Mouse (Mus musculus) cerebellum, postnatal 36 days (tissue): Measurements from ENCODE around the gene Ap2a1.
"Not testable (repeated sequence)": the region's sequence is repeated elsewhere in the genome, so short reads cannot be mapped to it uniquely, and the experiment has no call there.

Experiments
- DNase-seq, 2 experiments: peaks; one replicate each; pipeline ENCODE4 v3.0.0; 2021 to 2022; ENCODE audit warnings: mixed read lengths in 2 of 2

Ap2a1 gene

GRCm38 (mm10) chr7:44893197-44893596 lies 36.1 kb downstream of the Ap2a1 start:
- no peak for DNase-seq

DNA sequence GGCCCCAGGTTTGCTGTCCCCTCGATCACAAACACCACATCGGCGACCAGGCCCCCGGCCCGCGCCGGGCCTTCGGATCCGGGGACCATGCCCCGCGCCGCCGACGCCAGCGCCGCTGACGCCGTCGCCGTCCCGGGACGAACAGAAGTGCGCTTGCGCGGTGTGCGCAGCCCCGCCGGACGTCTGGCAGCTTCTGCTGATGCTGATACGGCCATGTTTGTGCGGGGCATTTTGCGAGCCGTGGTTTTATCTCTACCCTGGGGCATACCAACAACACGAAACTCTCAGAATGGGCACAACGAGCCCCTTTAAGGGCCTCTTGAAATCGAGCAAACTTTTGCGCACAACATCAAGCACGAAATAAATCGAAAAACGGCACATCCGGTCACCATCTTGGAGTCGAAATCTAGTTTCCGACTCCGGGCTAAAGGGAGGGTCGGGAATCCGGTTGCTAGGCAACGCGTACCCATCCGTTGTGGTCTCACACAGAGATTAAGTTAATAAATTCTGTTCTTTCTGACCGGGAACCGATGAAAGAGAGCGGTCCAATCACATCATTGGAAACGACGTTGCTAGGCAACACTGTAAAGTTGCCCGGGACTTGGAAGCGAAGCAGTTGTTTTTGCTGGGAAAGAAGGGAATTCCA lies 36.9 kb downstream of the Ap2a1 start, which contains the start of gene Med25:
Gene Med25, minus strand, starts transcription at position 437 of the 646 bp plus-strand sequence.
- peak; percentile 89 to 90 for DNase-seq

- no peak for DNase-seq
Measured at GRCm38 (mm10) chr7:44891611-44892010, 37.7 kb downstream of the Ap2a1 start.

DNA sequence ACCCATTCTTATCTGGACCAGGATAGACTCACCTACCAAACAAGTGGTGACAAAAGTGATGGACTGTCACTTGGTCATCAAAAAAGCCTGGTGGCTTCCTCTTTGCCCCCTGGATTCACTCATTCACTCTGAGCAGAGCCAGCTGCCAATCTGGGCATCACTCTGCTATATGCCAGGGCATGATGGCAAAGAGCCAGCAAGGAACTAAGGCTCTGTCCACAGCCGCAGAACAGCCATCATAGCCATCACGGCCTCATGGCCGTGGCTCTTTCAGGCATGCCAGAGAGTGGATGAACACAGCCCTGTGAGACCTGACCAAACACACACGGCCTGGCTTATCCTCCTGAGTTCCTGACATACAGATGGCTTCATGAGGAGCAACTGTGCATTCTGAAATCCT lies 38.6 kb downstream of the Ap2a1 start:
- DNase-seq = peak in 1 of 2 experiments; percentile 35

GRCm38 (mm10) chr7:44890180-44890579 lies 39.1 kb downstream of the Ap2a1 start:
- DNase-seq = no peak

DNA sequence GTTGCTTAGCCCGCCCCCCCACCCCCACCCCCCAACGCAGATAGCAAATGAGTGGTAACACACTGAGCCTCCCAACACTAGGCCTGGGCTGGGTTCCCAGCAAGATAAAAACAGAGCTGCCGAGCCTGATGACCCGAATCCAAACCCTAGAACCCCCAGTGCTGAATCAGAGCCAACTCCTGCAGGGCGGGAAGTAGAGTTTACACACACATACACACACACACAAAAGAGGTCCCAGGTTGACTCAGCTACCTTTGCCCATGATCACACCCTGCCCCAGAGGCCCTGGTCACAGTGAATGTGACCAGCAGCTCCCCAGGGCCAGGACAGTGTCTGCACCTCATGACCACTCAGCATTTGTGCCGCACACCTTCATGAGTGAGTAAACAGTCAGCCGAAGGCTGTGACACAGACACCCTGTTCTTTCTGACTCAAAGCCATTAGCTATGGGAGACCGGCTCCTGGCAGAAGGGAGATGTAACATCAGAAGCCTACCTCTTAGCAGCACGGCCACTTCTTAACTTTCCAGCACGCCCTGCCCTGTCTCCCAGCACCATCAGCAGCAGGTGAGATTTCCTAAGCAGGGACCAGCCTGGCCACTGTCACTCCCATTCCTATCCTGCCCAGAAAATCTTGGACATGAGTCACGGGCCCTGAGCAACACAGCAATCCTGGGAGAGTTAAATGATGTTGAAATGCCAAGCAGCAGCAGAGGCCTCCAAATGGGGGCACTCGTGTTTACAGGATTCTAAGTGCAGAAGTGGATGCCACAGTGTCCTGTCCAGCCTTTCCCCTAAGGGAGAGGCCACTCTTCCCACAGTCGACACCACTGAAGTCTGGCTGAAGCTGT lies 40.8 kb downstream of the Ap2a1 start:
- DNase-seq = no peak

- DNase-seq = no peak
Measured at GRCm38 (mm10) chr7:44886964-44887363, 42.3 kb downstream of the Ap2a1 start.

DNA sequence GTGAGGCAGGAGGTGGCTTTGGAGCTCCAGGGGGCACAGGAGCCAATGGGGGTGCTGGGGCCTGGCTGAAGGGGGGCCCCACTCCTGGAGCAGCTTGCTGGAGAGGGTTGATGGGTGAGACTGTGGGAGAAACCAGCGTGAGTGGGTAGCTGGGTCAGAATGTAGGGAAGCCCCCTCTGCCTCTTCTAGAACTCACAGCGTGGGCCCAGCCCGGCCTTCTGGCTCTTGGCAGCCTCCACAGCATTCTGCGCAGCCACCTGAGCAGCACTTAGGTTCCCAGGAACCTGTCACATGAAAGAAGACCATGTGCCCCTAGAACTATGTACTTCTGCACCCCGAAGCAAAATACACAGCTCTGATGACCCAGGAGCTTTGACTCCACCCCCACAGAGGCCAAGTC lies 44.7 kb downstream of the Ap2a1 start:
- DNase-seq = no peak

DNA sequence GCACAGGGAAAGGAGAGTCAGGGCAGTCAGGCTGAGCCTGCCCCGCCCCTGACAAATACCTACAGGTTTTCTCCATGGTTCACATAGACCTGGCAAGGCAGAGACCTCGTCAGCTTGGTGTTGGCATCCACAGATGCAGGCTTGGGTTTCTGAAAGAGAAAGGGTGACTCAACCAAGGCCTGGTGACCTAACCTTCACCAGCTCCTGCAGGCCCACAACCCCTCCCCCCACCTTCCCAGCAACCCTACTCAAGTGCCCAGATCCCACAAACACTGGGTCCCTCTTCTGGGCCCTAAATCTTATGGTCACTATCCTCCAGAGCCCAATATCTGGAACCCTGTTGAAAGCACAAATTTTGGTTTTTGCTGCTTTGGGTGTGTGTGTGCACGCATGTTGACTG lies 46.3 kb downstream of the Ap2a1 start:
- no peak for DNase-seq

GRCm38 (mm10) chr7:44877833-44878232 lies 51.5 kb downstream of the Ap2a1 start:
- DNase-seq = no peak

DNA sequence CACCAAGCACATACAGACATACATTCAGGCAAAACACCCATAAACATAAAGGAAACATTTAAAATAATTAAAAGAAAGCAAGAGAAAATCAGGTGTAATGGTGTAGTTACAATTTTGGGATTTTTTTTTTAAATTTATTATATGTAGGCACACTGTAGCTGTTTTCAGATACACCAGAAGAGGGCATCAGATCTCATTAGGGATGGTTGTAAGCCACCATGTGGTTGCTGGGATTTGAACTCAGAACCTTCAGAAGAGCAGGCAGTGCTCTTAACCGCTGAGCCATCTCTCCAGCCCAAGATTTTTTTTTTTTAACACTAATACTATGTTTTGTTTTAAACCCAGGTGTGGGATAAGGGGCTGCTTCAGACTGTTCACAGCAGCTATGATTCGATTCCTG lies 57.5 kb downstream of the Ap2a1 start:
- DNase-seq = not testable (repeated sequence)

DNA sequence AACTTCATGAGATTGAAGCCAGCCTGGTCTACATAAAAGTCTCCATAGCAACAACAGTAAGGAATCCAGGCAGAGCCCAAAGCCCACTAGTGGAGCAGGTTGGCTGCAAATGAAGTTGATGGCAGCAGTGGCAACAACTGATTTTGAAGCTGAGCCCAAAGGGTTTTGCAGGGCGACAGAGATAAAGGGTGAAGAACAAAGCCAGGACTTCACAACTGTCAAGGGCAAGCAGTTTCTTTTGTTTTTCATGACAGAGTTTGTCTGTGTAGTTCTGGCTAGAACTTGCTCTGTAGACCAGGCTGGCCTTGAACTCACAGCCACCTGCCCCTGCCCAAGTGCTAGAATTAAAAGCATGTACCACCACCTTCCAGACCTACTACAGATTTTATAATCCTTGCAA lies 58.1 kb downstream of the Ap2a1 start:
- DNase-seq = no peak

- no peak for DNase-seq
Measured at GRCm38 (mm10) chr7:44870614-44871013, 58.7 kb downstream of the Ap2a1 start.

DNA sequence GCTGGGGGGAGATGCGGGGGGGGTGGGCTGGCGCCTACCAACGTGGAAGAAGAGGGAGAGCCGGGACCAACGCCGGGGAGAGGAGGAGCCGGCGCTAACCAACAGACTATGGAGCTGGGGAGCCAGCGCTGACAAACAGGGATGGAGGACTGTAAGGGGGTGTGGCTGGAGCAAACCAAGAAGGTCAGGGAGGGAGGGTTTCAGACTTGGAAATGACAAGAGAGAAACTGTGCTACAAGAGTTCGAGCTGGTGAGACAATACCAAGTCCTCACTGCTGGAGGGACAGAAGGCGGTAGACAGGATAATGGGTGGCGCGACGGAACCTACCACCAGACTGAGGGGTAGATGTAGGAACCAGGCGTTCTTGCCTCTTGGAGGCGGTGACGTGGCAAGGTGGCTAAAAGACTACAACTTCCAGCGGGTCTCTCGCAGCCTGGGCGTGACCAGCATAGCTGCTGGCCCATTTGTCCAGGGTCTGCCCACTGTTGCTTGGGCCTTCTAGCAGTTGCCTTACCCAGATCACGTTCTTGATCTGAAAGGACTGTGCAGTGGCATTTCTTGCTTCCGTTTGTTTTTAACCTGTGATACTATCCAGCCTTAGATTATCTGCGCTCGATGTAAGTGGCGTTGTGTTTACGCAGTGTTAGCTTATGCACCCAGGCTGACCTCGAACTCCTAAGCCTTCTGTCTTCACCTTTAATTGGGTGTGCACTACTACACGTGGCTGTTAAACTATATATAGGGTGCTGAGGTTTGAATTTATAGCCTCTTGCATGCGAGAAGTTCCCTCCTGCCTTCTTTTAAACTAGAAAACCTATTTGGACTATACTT lies 59.4 kb downstream of the Ap2a1 start, which contains the start of gene Ptov1:
Gene Ptov1, minus strand, starts transcription at position 92 of the 832 bp plus-strand sequence.
- peak; percentile 92 to 93 for DNase-seq

DNA sequence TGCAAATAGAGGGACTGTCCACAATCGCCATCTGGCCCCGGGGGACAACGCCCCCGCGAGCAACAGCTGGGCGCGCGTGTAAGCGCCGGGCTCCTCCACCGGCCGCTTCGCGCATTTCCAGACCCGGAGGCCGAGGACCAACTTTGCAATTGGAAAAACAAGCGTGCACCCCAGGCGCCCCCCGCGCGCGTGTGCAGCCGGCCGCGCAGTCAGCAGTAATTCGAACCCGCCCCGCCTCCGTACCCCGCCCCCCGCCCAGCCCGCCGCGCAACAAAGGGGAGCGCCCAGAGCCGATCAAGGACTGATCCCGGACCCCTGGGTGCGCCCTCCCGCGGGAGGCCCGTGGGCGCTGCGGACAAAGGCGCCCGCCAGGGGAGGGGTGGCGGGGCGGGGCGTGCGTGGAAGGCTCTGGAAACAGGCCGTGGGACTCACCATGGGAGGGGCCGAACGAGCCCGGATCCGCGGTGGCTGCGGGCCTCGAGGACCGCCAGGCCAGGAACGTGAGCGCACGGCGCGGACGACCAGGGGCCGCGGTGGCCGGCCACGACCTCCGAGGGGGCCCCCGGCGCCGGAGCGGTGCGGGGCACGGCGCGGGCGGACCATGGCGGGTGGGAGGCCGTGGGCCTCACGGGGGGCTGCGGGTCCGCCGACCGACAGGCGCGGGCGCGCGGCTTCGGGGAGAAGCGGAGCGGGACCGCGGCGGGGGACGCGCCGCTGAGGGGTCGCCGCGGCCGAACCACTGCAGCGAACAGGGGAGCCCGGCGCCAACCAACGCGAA lies 60.2 kb downstream of the Ap2a1 start:
- peak; percentile 55 to 64 for DNase-seq

DNA sequence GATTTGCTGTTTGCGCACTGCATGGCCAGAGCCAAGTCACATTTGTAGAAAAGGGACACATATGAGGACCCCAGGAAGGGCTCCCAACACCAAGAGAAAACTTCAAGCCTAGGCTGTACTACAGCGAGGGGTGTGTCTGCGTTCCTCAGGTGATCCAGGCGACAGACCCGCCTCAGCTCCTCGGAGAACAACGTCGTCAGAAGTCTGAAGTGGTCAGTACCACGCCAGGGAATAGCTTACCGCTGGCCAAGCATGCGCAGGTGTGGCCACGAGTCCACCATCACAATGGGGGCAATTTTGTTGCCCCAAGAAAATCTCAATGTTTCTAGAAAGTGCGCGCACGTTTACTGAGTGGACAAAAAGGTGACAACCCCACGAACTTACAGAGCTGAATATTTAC lies 60.8 kb downstream of the Ap2a1 start:
- DNase-seq = no peak

DNA sequence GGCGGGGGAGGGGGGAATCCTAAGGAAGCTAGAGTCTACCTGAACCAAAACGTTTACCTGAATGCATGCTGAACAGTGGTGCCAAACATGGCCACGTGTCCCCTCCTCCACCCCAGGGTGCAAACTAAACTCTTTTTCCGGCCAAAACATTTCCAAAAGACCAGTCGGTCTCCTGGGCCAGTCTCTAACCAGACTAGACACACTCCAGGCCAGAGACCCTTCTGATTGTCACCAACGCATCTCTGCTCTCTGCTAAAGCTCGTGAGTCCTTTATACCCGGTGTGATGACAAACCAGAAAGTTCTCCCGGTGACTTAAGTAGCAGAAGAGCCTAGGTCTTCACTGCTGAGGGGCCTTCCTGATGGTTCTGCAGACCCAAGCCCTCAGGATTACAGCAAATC lies 61.5 kb downstream of the Ap2a1 start:
- no peak for DNase-seq

- DNase-seq = no peak
Measured at GRCm38 (mm10) chr7:44867010-44867702, 62.1 kb downstream of the Ap2a1 start.

GRCm38 (mm10) chr7:44866276-44867009 lies 62.9 kb downstream of the Ap2a1 start:
- DNase-seq = no peak

- DNase-seq = no peak
Measured at GRCm38 (mm10) chr7:44864595-44865542, 64.4 kb downstream of the Ap2a1 start.
